Mouse (Mus musculus) macrophage (primary cell): ENCODE results near the gene Zfp219. TPM values are rescaled to one million over a fixed set of nuclear protein-coding genes. Genes with fewer than 3 reads are reported as not detected.

Source experiments
- H3K27ac ChIP-seq: fragments of 350-480 bp; formaldehyde crosslinking; 2 replicates; pipeline ENCODE4 v1.9.0; 2021
- H3K36me3 ChIP-seq: fragments of 350-480 bp; formaldehyde crosslinking; 2 replicates; pipeline ENCODE4 v1.9.0; 2021; ENCODE audit errors: inconsistent target
- H3K4me3 ChIP-seq: fragments of 350-480 bp; formaldehyde crosslinking; 2 replicates; pipeline ENCODE4 v1.9.0; 2021; ENCODE audit errors: inconsistent target
- H3K79me2 ChIP-seq: fragments of 350-480 bp; formaldehyde crosslinking; 2 replicates; pipeline ENCODE4 v1.9.0; 2021; ENCODE audit errors: inconsistent target
- WGBS: methylation state at CpG from one replicate; pipeline ENCODE4 v1.1.7; 2026; ENCODE audit warnings: inconsistent platforms; ENCODE audit not compliant: missing documents; 5-methylcytosine and 5-hydroxymethylcytosine counted together
- polyA plus RNA-seq: library from polyadenylated mRNA; stranded (reverse); fragments of 250-400 nt; gene quantifications from 3 replicates; pipeline ENCODE4 v1.2.4, GENCODE M21; 2018; ENCODE audit warnings: inconsistent platforms

The Zfp219 gene
- polyA plus RNA-seq, 1 experiment from 2014 or later, result 7.2 TPM

GRCm38 (mm10) chr14:52022709-52023459 lies 2.4 kb upstream of the Zfp219 start:
- H3K36me3 ChIP-seq, result no peaks in the 10 kb centered on the region
- H3K27ac ChIP-seq, result peak overlapping the region; percentile 43
- WGBS, result 10% methylated on average over 23 of the region's 23 CpGs
- peak overlapping the region; percentile 20; the same call in 1 of the 2 replicates for H3K4me3 ChIP-seq
- peaks cover 9% of the 10 kb centered on the region; the same call in 1 of the 2 replicates for H3K79me2 ChIP-seq

GRCm38 (mm10) chr14:52022244-52022708 lies 1.7 kb upstream of the Zfp219 start:
- peak overlapping the region; percentile 43 for H3K27ac ChIP-seq
- H3K36me3 ChIP-seq, result no peaks in the 10 kb centered on the region
- H3K4me3 ChIP-seq, result no peak overlapping the region; the same call in 1 of the 2 replicates
- peaks cover 9% of the 10 kb centered on the region; the same call in 1 of the 2 replicates for H3K79me2 ChIP-seq
- 55% methylated on average over 3 of the region's 3 CpGs for WGBS

- Histone ChIP-seq H3K79me2 (peaks cover 9% of the 10 kb centered on the region; the same call in 1 of the 2 replicates), H3K27ac (no peak overlapping the region), H3K4me3 (no peak overlapping the region), H3K36me3 (no peaks in the 10 kb centered on the region)
- WGBS, result over 99% methylated on average over 8 of the region's 8 CpGs
These were observed 1.2 kb upstream of the Zfp219 start for GRCm38 (mm10) chr14:52021568-52022212.

- 94% methylated on average over 4 of the region's 4 CpGs for WGBS
- Histone ChIP-seq H3K27ac (0 out of 2 replicates have a peak overlapping the region, but pooled peaks have one; percentile 78), H3K36me3 (no peaks in the 10 kb centered on the region), H3K4me3 (peak overlapping the region; percentile 54; the same call in 1 of the 2 replicates), H3K79me2 (peaks cover 9% of the 10 kb centered on the region; the same call in 1 of the 2 replicates)
These were observed 601 bp upstream of the Zfp219 start for GRCm38 (mm10) chr14:52021138-52021529.

- no peaks in the 10 kb centered on the region for H3K36me3 ChIP-seq
- H3K4me3 ChIP-seq, result peak overlapping the region; percentile 54
- H3K79me2 ChIP-seq, result peaks cover 9% of the 10 kb centered on the region; the same call in 1 of the 2 replicates
- H3K27ac ChIP-seq, result peak overlapping the region; percentile 78
- WGBS, result under 1% methylated on average over 62 of the region's 74 CpGs
These were observed 768 bp downstream of the Zfp219 start for GRCm38 (mm10) chr14:52019590-52020340.

GRCm38 (mm10) chr14:52019051-52019589 lies 1.4 kb downstream of the Zfp219 start:
- Histone ChIP-seq H3K79me2 (peaks cover 9% of the 10 kb centered on the region; the same call in 1 of the 2 replicates), H3K36me3 (no peaks in the 10 kb centered on the region), H3K4me3 (peak overlapping the region; percentile 51), H3K27ac (peak overlapping the region; percentile 68)
- WGBS, result 20% methylated on average over 12 of the region's 12 CpGs

- Histone ChIP-seq H3K79me2 (peaks cover 9% of the 10 kb centered on the region; the same call in 1 of the 2 replicates), H3K36me3 (no peaks in the 10 kb centered on the region), H3K27ac (peak overlapping the region; percentile 68; the same call in 1 of the 2 replicates), H3K4me3 (peak overlapping the region; percentile 51)
- WGBS, result 87% methylated on average over 15 of the region's 15 CpGs
These were observed 2.1 kb downstream of the Zfp219 start for GRCm38 (mm10) chr14:52018248-52019050.

- 89% methylated on average over 4 of the region's 4 CpGs for WGBS
- Histone ChIP-seq H3K79me2 (peaks cover 9% of the 10 kb centered on the region; the same call in 1 of the 2 replicates), H3K27ac (no peak overlapping the region)
These were observed 2.9 kb downstream of the Zfp219 start for GRCm38 (mm10) chr14:52017662-52018061.

GRCm38 (mm10) chr14:52016625-52017405 lies 3.7 kb downstream of the Zfp219 start:
- WGBS, result 94% methylated on average over 12 of the region's 13 CpGs
- no peak overlapping the region for H3K4me3 ChIP-seq
- H3K36me3 ChIP-seq, result no peaks in the 10 kb centered on the region
- no peak overlapping the region for H3K27ac ChIP-seq
- H3K79me2 ChIP-seq, result peaks cover 9% of the 10 kb centered on the region; the same call in 1 of the 2 replicates

More at GRCm38 (mm10) chr14:52017662-52018061, 2.9 kb downstream of the Zfp219 start:
- Histone ChIP-seq H3K36me3 (no peaks in the 10 kb centered on the region), H3K4me3 (no peak overlapping the region)

GRCm38 (mm10) chr14:52015445-52016100 lies 5.0 kb downstream of the Zfp219 start, which contains the start of gene Tmem253:
Gene Tmem253, plus strand, starts transcription at chr14:52015658.
- Histone ChIP-seq H3K36me3 (no peaks in the 10 kb centered on the region), H3K4me3 (peak within 1 kb of the TSS; percentile 65), H3K79me2 (peaks cover 9% of the 10 kb centered on the region; the same call in 1 of the 2 replicates), H3K27ac (peak within 1 kb of the TSS; percentile 58)
- WGBS, result 21% methylated on average over 6 of the region's 6 CpGs

GRCm38 (mm10) chr14:52014761-52015311 lies 5.7 kb downstream of the Zfp219 start:
- 2% methylated on average over 25 of the region's 28 CpGs for WGBS
- H3K27ac ChIP-seq, result peak overlapping the region; percentile 58
- peaks cover 9% of the 10 kb centered on the region; the same call in 1 of the 2 replicates for H3K79me2 ChIP-seq
- H3K4me3 ChIP-seq, result peak overlapping the region; percentile 65
- no peaks in the 10 kb centered on the region for H3K36me3 ChIP-seq

- 0% methylated on average over 7 of the region's 80 CpGs for WGBS
- Histone ChIP-seq H3K79me2 (peaks cover 9% of the 10 kb centered on the region; the same call in 1 of the 2 replicates), H3K27ac (no peak overlapping the region), H3K4me3 (no peak overlapping the region), H3K36me3 (no peaks in the 10 kb centered on the region)
These were observed 6.2 kb downstream of the Zfp219 start for GRCm38 (mm10) chr14:52014271-52014760.
